Mouse (Mus musculus): ENCODE measurements around the gene Mei1. TPM values are rescaled to one million over a fixed set of nuclear protein-coding genes. Genes with fewer than 3 reads are reported as not detected.

Gene Mei1
- total RNA-seq, 2 experiments from 2014 or later = 0.25 to 0.50 TPM

DNA sequence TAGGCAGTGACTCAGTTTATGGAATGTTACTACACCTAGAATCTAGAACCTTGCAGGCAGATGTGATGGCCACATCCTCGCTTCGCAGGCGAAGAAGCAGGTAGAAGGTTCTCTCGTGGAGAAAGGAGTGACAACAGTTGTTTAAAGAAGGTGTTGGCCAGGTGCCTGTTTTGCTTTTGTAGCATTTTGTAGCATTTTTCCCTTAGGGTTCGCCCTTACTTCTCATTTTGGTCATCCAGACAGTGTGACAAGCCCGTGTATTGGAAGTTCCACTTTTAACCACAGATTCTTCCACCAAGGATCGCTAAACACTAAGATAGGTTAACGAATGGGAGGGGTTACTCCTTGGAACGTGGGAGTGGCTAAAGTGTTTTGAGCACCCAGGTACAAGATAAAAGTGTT lies 78.7 kb downstream of the Mei1 start:
- DNase-seq (ENCODE audit: low spot score in 2 of 2) = no peak

DNA sequence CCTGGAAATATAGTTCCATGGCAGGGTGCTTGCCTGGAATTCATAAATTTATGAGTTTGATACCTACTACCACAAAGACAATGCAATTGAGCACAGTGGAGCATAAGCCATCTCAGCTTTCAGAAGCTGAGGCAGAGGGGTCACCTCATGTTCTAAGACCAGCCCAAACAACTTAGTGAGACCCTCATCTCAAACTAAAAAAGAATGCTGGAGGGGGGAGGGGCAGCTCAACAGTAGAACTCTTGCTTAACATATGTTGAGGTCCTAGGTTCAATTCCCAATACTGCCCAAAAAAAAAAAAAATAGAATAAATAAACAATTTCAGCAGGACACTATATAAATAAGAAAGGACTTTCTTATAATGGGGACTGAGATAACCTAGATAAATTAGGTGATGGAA lies 80.2 kb downstream of the Mei1 start:
- no peak for DNase-seq (ENCODE audit: low spot score in 2 of 2)

DNA sequence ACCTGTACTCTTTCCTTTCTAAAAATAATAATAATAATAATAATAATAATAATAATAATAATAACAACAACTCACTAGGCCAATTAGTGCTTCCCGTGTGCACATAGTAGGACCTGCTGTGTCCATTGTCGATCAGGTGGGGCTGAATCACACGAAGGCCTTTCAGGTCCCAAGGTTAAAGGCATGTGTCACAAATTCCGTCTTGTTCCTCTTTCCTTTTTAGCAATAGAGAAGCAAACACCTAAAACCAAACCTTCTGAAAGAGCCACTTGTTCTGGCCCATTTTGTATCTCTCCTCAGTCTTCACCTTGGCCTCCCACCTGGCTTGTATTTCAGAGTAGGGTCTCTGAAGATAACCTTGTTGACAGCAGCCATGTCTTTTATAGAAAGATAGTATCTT lies 81.4 kb downstream of the Mei1 start:
- DNase-seq (ENCODE audit: low spot score in 2 of 2) = no peak

DNA sequence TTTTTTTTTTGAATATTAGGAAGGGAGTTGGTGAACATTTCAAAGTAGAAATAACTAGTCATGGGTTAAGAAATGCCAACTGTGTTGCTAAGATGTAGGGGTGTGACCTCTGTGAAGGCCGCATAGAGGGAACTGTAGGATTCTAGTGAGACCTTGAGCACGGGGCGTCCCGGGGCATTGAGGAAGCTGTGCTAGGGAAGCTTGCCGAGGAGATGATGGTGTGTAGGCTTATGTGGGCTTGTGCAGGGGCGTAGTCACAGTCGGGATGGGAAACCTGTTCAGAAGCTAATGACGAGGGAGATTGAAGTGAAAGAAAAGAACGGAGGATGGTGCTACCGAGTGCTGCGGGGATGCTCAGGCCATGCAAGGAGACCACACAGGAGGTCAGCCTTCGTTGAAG lies 82.2 kb downstream of the Mei1 start:
- DNase-seq (ENCODE audit: low spot score in 2 of 2) = no peak

DNA sequence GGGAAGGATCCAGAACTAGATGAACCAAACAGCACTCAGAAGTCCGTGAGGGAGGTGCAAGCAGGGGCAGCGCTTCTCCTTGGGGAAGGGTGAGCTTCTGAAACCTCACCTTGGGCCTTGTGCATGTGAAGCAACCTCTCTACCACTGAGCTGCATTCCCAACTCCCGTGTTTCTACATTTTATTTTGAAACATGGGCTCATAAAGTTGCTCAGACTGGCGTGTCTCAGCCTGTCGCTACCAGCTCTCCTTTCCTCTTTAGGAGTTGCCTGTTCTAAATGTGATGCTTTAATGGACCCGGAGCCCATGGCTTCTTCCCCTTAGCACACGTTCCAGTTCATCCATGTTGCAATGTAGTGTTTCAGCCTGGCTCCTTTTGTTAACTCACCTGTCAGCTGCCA lies 82.6 kb downstream of the Mei1 start:
- no peak for DNase-seq (ENCODE audit: low spot score in 2 of 2)

DNA sequence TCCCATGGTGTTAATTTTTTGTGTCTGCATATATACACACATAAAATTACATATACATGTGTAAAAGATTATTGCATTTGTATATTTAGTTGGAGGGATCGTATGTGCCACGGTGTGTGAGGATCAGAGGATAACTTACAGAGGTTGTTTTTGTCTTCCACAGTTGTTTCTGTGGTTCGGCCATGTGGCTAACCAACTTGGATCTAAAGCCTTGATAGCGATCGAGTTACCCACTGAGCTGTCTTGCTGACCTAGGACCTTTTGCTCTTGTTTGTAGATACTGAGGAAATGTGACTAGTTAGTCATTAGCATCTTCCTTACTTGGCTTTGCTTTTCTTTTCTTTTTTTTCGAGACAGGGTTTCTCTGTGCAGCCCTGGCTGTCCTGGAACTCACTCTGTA lies 86.5 kb downstream of the Mei1 start:
- DNase-seq (ENCODE audit: low spot score in 2 of 2) = no peak

DNA sequence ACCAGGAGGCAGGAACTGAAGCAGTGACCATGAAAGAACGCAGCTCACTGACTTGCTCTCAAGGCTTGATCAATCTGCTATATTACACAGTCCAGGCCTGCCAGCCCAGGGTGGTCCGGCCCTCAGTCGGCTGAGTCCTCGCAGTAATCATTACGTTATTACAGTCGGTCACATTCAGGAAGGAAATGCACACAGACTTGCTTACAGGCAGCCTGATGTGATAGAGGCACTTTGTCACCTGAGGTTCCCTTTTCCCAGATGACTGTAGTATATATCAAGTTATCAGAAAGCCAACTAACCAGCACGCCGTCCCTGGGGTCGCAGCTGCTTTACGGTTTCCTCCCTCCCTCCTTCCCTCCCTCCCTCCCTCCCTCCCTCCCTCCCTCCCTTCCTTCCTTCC lies 87.1 kb downstream of the Mei1 start:
- DNase-seq (ENCODE audit: low spot score in 2 of 2) = no peak

DNA sequence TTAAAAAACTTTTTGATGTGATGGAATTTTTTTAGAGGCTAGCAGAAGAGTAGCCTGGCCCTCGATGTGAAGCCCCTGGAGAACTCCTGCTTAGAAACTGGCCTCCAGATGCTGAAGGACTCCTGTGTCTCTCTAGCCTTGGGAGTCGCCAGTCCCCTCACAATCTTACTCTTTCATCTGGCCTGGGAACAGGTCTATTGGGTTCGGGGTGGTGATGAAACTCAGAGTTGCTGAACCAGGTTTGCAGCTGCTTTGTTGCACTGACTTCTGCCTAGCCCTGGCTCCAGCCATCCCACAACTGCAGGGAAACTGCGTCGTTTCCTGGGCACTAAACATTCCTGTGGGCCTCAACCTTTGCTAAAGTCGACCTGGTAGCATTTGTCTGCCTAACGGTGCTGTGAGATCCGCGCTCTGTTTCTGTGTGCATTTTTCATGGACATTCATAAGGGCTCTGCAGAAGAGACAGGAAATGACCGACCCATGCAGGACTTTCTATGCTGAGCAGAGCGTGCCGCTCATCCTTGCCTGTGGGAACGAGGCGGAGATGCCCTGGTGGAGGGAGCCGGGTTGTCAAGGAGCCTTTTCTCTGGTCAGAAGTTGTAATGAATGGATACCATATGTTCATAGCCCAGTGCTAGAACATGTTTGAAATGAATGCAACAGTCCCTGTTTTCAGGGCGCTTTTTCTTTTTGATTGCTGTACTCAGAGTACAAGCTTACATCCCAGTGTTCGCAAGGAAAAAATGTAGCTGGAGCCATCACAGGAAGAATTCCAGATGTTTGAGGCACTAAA lies 88.6 kb downstream of the Mei1 start:
- DNase-seq (ENCODE audit: low spot score in 2 of 2) = no peak

DNA sequence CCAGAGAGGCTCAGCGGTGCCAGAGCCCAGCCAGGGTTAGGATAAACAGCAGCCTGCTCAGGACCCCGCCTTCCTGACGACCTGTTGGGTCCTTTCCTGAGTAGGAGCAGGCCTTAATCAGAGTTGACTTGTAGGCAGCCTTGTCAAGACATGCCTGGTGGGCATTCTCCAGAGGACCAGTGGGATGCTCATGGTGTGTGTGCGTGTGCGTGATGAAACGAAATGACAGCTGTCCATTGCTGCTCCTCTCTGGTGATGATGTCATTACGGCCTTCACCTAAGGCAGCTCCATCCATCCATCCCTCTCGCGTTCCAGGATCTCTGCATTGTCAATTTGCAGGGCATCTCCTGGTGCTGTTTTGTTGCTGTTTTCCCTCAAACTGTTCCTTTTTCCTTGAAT lies 89.7 kb downstream of the Mei1 start:
- DNase-seq (ENCODE audit: low spot score in 2 of 2) = no peak

DNA sequence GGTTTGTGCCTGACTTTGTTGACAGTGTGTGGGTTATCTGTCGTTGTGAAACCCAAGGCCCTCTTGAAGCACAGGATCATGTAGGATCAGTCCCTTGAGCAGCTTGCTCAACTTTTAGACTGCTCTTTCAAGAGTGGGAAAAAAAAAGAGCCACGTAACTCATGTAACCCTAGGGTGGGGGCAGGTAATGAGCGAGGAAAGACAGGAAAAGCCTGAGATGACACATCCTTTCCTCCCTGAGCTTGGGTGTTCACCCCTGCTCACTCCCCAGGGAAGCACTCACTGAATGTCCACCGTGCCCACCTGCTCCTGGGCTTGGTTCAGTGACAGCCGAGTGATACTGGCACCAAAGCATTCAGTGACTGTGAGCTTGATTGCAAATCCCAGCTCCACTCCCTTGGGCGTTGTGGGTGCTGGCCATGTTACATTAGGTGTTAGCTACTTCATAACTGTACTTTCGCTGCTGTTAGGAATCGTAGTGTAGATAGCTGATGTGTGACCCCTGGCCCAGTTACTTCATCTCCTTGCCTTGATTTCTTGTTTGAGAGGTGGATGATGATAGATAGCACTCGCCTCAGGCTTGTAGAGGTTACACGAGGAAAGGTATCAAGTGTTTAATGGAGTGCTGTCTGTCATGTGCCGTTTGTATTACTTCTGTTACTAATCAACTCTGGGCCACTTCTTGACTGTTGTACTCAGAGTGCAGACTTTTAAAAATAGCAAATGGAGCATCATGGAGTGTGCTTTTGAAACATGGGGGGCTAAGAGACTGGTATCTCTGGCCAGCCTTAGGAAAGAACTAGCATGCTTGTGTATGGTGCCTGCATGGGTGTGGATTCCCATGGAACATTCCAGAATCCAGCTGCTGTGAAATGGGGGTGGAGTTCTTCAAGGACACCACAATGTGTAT lies 91.2 kb downstream of the Mei1 start:
- DNase-seq (ENCODE audit: low spot score in 2 of 2) = no peak

DNA sequence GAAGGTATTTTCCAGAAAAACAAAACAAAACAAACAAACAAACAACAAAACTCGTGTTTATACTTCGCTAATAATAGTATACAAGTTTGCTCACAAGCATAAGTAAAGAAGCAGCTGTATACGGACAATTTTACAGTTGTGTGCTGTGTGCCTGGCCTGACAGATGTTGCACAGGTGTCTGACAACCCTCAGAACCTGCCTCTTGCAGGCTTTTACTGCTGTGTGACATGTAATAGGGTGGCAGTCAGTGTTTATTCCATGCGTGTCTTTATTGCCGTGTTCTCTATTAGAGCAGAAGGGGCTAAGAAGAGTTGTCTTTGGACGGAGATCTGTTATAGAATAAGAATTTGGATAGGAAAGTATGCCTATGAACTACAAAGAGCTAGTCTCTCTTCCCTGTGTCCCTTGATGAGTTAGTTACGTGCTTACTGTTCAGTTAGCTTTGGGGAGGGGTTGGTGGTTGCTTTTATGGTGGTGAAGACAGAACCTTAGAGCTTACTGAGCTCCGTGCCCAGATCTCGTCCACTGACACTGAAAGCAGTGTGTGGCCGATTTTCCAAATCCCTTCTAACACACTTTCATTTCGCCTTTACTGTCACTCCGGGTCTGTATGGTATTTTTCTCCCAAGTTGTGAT lies 92.3 kb downstream of the Mei1 start:
- DNase-seq (ENCODE audit: low spot score in 2 of 2) = no peak

DNA sequence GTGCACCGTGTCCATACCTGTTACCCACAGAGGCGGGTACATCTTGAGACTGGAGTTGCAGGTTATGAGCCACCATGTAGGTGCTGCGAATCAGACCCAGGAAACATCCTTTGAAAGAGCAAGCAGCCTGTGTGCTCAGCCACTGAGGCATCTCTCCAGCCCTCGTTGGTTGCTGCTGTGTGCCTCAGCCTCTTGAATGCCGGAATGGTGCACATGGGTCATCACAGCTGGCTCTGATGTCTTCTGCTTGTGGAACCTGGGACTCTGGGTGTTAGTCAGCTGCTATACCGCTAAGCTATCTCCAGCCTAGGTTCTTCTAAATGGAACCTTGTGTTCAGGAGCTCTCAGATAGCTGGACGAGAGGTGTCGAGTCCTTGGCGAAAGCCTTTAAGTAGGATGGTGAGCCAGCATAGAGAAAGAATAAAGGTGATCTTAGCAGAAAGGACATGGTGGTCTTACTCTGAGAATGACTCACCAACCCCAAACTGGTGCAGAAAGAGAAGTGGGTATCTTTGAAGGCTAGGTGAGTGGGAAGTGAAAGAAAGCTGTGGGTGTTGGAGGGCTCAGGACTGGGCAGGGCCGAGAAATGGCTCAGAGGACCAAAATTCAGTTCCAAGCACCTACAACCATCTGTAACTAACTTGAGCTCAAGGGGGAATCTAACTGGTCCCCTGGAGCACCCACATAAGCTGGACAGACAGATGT lies 93.7 kb downstream of the Mei1 start:
- DNase-seq (ENCODE audit: low spot score in 2 of 2) = no peak

DNA sequence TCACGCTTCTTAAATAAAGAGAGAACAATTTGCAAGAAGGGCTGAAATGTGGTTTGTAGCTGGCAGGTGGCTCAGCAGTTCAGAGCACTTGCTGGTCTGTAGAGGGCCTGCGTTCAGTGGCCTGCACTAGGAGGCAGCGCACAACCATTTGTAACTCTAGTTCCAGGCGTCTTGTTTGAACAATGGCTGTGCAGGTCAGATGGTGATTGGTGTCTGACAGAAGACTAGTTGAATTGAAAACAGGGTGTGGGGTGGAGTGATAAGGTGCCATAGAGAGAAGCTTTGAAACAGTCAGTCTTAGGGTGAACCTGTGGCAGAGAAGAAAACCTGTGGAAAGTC lies 94.2 kb downstream of the Mei1 start:
- DNase-seq (ENCODE audit: low spot score in 2 of 2) = no peak

DNA sequence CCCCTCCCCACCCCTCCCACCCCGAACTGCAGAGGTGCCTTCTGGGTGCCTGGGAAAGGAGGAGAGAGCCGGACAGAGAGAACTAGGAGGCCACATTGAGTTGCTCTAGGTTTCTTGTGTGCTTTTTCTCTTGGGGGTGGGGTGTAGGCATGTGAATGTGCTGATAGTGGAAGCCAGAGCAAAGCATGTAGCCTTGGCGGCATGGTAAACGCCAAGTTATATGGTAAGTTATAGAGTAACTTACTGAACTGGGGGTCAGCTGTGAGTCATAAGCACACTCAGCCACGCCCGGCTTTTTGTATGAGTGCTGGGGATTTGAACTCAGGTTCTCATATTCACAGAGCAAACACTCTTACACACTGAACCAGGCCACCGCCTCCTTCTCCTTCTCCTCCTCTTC lies 94.7 kb downstream of the Mei1 start:
- DNase-seq (ENCODE audit: low spot score in 2 of 2) = no peak

DNA sequence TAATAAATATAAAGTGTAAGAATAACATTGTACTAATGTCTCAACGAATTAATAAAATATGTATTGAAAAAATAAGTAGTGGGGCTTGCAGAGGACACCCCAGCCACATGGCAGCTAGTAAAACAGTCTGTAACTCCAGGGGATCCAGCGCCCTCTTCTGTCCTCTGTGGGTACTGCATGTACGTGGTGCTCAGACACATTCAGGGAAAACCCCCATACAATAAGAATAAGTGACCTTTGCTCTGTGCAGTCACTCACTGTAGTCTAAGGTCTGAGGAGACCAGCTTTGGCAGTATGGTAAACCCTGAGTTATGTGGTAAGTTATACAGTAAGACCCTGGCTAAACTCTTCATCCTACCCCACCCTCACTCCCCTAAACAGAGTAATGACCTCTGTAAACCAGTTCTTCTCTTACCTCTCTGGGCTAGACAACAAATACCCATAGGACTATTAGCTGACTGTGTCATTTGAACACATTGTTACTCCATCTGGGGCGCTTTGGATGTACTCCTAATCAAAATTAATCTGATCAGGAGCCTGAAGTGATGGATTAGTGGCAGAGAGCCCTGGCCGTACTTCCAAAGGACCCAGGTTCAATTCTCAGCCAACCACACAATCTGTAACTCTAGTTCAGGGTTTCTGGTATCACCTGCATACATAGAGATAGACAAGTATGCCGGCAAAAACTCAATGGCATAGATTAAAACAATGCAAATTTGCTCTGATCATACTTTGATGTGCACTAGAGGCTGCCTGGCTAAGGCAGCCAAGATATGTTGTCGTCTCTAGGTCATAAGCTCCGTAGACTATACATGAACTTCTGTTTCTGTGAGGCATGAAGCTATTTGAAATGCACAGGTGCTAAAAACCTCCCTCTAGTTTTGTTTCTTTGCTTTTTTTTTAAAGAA lies 95.8 kb downstream of the Mei1 start:
- DNase-seq (ENCODE audit: low spot score in 2 of 2) = peak; percentile 59 to 88

DNA sequence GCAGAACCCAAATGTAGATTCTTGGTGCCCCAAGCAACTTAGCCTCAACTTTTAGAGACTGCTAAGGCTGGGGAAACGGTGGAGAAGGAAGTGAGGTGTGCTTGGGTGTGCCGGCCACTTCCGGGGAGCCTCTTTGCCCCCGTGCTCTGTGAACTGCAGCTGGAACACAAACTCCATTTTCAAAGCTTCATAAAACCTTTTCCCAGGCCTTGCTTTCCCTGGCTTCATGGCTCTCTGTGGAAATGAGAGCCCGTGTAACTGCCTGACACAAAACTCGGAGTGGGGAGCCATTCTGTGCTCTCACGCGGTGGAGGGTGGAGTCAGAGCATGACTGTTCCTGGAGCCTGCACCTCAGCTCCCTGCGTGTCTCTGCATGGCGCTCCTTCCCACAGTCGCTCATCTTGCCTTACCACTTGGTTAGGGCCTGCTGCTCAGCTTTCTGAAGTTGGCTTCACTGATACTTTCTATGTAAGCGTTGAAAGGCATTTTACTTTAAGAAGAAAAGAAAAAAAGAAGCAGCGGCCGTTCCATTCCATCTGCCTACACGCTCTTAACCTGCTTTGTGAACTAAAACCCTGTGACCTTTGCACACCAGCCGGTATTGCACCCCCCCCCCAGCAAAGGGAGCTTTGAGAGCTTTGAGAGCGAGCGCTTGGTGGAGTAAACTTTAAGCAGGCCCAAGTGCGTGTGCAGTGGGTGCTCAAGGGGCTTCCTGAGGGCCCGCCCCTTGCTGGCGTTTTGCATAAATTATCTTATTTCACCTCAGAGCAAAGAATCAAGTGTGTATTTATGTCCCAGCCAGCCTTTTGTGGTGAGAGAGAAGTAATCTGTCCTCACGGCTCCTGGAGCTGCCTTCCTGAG lies 96.7 kb downstream of the Mei1 start:
- DNase-seq (ENCODE audit: low spot score in 2 of 2) = no peak

DNA sequence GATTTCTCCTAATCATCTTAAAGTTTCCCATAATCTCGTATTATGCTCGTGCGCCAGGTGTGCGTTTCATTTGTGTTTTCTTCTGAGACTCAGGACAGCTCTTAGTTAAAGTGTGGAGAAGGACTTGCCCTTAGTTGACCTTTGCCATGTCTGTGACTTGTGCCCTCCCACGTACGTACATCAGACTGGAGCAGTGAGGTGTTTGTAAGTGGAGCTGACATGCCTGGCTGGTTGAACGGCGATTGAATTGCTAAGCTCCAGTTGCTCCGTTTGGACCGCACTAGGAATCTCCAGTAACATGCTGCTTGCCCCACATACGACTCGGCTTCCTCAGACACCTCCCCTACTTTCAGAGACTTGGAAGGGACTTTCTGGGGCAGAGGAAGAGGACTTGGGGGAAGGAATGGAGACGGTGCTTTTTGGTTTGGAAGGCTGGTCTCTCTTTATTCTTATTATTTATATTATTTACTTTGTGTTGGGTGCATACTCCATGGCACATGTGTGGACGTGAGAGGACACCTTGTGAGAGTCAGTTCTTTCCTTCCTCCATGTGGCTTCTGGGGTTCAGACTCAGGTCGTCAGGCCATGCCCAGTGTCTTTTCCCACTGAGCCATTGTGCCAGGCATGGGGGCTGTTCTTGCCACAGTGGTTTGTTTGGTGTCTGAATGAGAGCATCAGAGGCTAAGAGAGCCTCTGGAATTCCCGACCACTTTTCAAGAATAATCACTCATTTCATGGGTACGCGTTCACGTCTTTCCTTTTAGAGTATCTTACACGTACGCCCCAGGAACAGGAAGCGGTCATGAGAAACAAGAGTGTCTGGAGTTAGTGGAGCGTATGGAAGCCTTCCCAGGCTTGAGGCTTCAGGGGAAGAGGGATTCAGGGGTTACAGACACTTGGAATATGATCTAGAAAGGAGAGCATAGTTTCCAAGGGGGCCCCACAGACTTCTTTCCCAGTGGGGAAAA lies 97.7 kb downstream of the Mei1 start:
- no peak for DNase-seq (ENCODE audit: low spot score in 2 of 2)

DNA sequence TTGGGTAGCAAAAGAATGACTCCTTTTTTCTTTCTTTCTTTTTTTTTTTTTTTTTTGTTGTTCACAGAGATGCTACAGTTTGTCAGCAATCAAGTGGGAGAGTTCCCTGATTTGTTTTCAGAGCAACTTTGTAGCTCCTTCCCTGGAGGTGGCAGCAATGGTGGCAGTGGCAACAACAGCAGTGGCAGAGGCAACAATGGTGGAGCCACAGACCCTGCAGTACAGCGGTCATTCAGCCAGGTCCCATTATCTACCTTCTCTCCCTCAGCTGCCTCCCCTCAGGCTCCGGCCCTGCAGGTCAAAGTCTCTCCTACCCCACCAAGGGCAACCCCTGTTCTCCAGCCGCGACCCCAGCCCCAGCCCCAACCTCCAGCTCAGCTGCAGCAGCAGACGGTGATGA lies 99.9 kb downstream of the Mei1 start:
- no peak for DNase-seq (ENCODE audit: low spot score in 2 of 2)
